Mouse (Mus musculus): Measurements from ENCODE around the gene Bcr. TPM values are rescaled to one million over a fixed set of nuclear protein-coding genes. Genes with fewer than 3 reads are reported as not detected.
"Not testable (repeated sequence)": the region's sequence is repeated elsewhere in the genome, so short reads cannot be mapped to it uniquely, and the experiment has no call there.

Bcr gene
- polyA plus RNA-seq, 1 experiment from 2014 or later = 9.1 TPM

GRCm38 (mm10) chr10:75042060-75042459, 18.3 kb upstream of the Bcr start:
- H3K4me3 ChIP-seq = not testable (repeated sequence)

GRCm38 (mm10) chr10:75044459-75044858, 15.9 kb upstream of the Bcr start:
- H3K9me3 ChIP-seq = no peaks in the 10 kb centered on the region
- H3K4me3 ChIP-seq = no peak overlapping the region
- H3K36me3 ChIP-seq (replicated peaks) = peaks cover 25% of the 10 kb centered on the region
- peaks cover 15% of the 10 kb centered on the region; the same call in 1 of the 2 replicates for H3K4me1 ChIP-seq
- H3K27ac ChIP-seq (replicated peaks) = no peak overlapping the region
- no peak for DNase-seq (ENCODE audit: low spot score)
- H3K27me3 ChIP-seq (replicated peaks; ENCODE audit: low read depth, poor library complexity, severe bottlenecking) = no peaks in the 10 kb centered on the region
- 32% methylated on average over 7 of the region's 7 CpGs for WGBS

More at GRCm38 (mm10) chr10:75042060-75042459, 18.3 kb upstream of the Bcr start:
- Histone ChIP-seq H3K36me3 (replicated peaks) (peaks cover 18% of the 10 kb centered on the region), H3K4me1 (peaks cover 29% of the 10 kb centered on the region)
- not testable (repeated sequence) for H3K27me3 ChIP-seq (replicated peaks; ENCODE audit: low read depth, poor library complexity, severe bottlenecking); H3K9me3 ChIP-seq; DNase-seq (ENCODE audit: low spot score); H3K27ac ChIP-seq (replicated peaks)
- WGBS = 18% methylated on average over 1 of the region's 1 CpGs

- WGBS = 92% methylated on average over 15 of the region's 15 CpGs
- DNase-seq (ENCODE audit: low spot score) = no peak
- H3K9me3 ChIP-seq = no peaks in the 10 kb centered on the region
- H3K4me3 ChIP-seq = no peak overlapping the region
- peaks cover 15% of the 10 kb centered on the region; the same call in 1 of the 2 replicates for H3K4me1 ChIP-seq
- peaks cover 27% of the 10 kb centered on the region for H3K36me3 ChIP-seq (replicated peaks)
- no peaks in the 10 kb centered on the region for H3K27me3 ChIP-seq (replicated peaks; ENCODE audit: low read depth, poor library complexity, severe bottlenecking)
- H3K27ac ChIP-seq (replicated peaks) = no peak overlapping the region
Observed at GRCm38 (mm10) chr10:75045831-75046230, 14.6 kb upstream of the Bcr start.

GRCm38 (mm10) chr10:75048711-75049110, 11.7 kb upstream of the Bcr start:
- no peak for DNase-seq (ENCODE audit: low spot score)
- H3K9me3 ChIP-seq = no peaks in the 10 kb centered on the region
- no peak overlapping the region for H3K27ac ChIP-seq (replicated peaks)
- WGBS = 89% methylated on average over 7 of the region's 7 CpGs
- H3K4me1 ChIP-seq = peaks cover 15% of the 10 kb centered on the region; the same call in 1 of the 2 replicates
- H3K4me3 ChIP-seq = no peak overlapping the region
- 0 out of 2 replicates have a peak, but pooled peaks cover 5% of the 10 kb centered on the region for H3K27me3 ChIP-seq (replicated peaks; ENCODE audit: low read depth, poor library complexity, severe bottlenecking)
- peaks cover 25% of the 10 kb centered on the region for H3K36me3 ChIP-seq (replicated peaks)

- Histone ChIP-seq H3K27me3 (replicated peaks; ENCODE audit: low read depth, poor library complexity, severe bottlenecking) (0 out of 2 replicates have a peak, but pooled peaks cover 5% of the 10 kb centered on the region), H3K4me3 (no peak overlapping the region), H3K36me3 (replicated peaks) (peaks cover 14% of the 10 kb centered on the region; the same call in 1 of the 2 replicates), H3K4me1 (peaks cover 16% of the 10 kb centered on the region), H3K9me3 (no peaks in the 10 kb centered on the region), H3K27ac (replicated peaks) (no peak overlapping the region)
- 93% methylated on average over 21 of the region's 21 CpGs for WGBS
- no peak for DNase-seq (ENCODE audit: low spot score)
Observed at GRCm38 (mm10) chr10:75051364-75052074, 8.9 kb upstream of the Bcr start.

- Histone ChIP-seq H3K9me3 (no peaks in the 10 kb centered on the region), H3K4me3 (no peak overlapping the region), H3K4me1 (peaks cover 16% of the 10 kb centered on the region), H3K27me3 (replicated peaks; ENCODE audit: low read depth, poor library complexity, severe bottlenecking) (peaks cover 11% of the 10 kb centered on the region; the same call in 1 of the 2 replicates), H3K36me3 (replicated peaks) (peaks cover 7% of the 10 kb centered on the region; the same call in 1 of the 2 replicates), H3K27ac (replicated peaks) (no peak overlapping the region)
- no peak for DNase-seq (ENCODE audit: low spot score)
- WGBS = 81% methylated on average over 8 of the region's 8 CpGs
Observed at GRCm38 (mm10) chr10:75052902-75053301, 7.5 kb upstream of the Bcr start.

GRCm38 (mm10) chr10:75053655-75054054, 6.7 kb upstream of the Bcr start:
- peaks cover 22% of the 10 kb centered on the region for H3K4me1 ChIP-seq
- no peak overlapping the region for H3K27ac ChIP-seq (replicated peaks)
- DNase-seq (ENCODE audit: low spot score) = no peak
- no peak overlapping the region for H3K4me3 ChIP-seq
- H3K27me3 ChIP-seq (replicated peaks; ENCODE audit: low read depth, poor library complexity, severe bottlenecking) = peaks cover 11% of the 10 kb centered on the region; the same call in 1 of the 2 replicates
- peaks cover 7% of the 10 kb centered on the region; the same call in 1 of the 2 replicates for H3K36me3 ChIP-seq (replicated peaks)
- 85% methylated on average over 4 of the region's 4 CpGs for WGBS
- no peaks in the 10 kb centered on the region for H3K9me3 ChIP-seq

GRCm38 (mm10) chr10:75054125-75054524, 6.3 kb upstream of the Bcr start:
- Histone ChIP-seq H3K27ac (replicated peaks) (no peak overlapping the region), H3K27me3 (replicated peaks; ENCODE audit: low read depth, poor library complexity, severe bottlenecking) (peaks cover 11% of the 10 kb centered on the region; the same call in 1 of the 2 replicates), H3K4me3 (no peak overlapping the region), H3K4me1 (peaks cover 27% of the 10 kb centered on the region), H3K9me3 (no peaks in the 10 kb centered on the region), H3K36me3 (replicated peaks) (peaks cover 5% of the 10 kb centered on the region; the same call in 1 of the 2 replicates)
- 73% methylated on average over 6 of the region's 6 CpGs for WGBS
- DNase-seq (ENCODE audit: low spot score) = no peak

- Histone ChIP-seq H3K27ac (replicated peaks) (no peak overlapping the region), H3K36me3 (replicated peaks) (no peaks in the 10 kb centered on the region), H3K4me1 (peaks cover 39% of the 10 kb centered on the region), H3K4me3 (no peak overlapping the region), H3K27me3 (replicated peaks; ENCODE audit: low read depth, poor library complexity, severe bottlenecking) (peaks cover 11% of the 10 kb centered on the region; the same call in 1 of the 2 replicates), H3K9me3 (no peaks in the 10 kb centered on the region)
- no peak for DNase-seq (ENCODE audit: low spot score)
- 60% methylated on average over 5 of the region's 5 CpGs for WGBS
Observed at GRCm38 (mm10) chr10:75055672-75056071, 4.7 kb upstream of the Bcr start.

GRCm38 (mm10) chr10:75056255-75056654, 4.1 kb upstream of the Bcr start:
- Histone ChIP-seq H3K9me3 (no peaks in the 10 kb centered on the region), H3K4me1 (peaks cover 43% of the 10 kb centered on the region), H3K27me3 (replicated peaks; ENCODE audit: low read depth, poor library complexity, severe bottlenecking) (peaks cover 12% of the 10 kb centered on the region), H3K36me3 (replicated peaks) (no peaks in the 10 kb centered on the region), H3K4me3 (no peak overlapping the region), H3K27ac (replicated peaks) (no peak overlapping the region; the same call in 1 of the 2 replicates)
- DNase-seq (ENCODE audit: low spot score) = no peak
- 18% methylated on average over 4 of the region's 4 CpGs for WGBS

GRCm38 (mm10) chr10:75058336-75058735, 2.1 kb upstream of the Bcr start:
- Histone ChIP-seq H3K36me3 (replicated peaks) (no peaks in the 10 kb centered on the region), H3K27ac (replicated peaks) (no peak overlapping the region), H3K4me1 (peaks cover 64% of the 10 kb centered on the region), H3K9me3 (no peaks in the 10 kb centered on the region), H3K4me3 (no peak overlapping the region), H3K27me3 (replicated peaks; ENCODE audit: low read depth, poor library complexity, severe bottlenecking) (peaks cover 22% of the 10 kb centered on the region)
- WGBS = 86% methylated on average over 8 of the region's 8 CpGs
- no peak for DNase-seq (ENCODE audit: low spot score)

- Histone ChIP-seq H3K36me3 (replicated peaks) (peaks cover 5% of the 10 kb centered on the region), H3K27ac (replicated peaks) (0 out of 2 replicates have a peak overlapping the region, but pooled peaks have one; percentile 40), H3K27me3 (replicated peaks; ENCODE audit: low read depth, poor library complexity, severe bottlenecking) (peaks cover 21% of the 10 kb centered on the region), H3K4me1 (peaks cover 70% of the 10 kb centered on the region), H3K9me3 (no peaks in the 10 kb centered on the region), H3K4me3 (peak overlapping the region; percentile 88)
- WGBS = 25% methylated on average over 9 of the region's 9 CpGs
- peak; percentile 33 for DNase-seq (ENCODE audit: low spot score)
Observed at GRCm38 (mm10) chr10:75058761-75059395, 1.5 kb upstream of the Bcr start.
